Mouse (Mus musculus) mammary gland, adult 2 months (tissue): ENCODE measurements around the gene Mtfr2. TPM values are rescaled to one million over a fixed set of nuclear protein-coding genes. Genes with fewer than 3 reads are reported as not detected.

Experiments
- polyA plus RNA-seq: library from polyadenylated mRNA; depleted of rRNA; stranded (reverse); fragments of >200 nt; gene quantifications from 2 replicates; pipeline ENCODE4 v1.2.3, GENCODE M21; 2012; ENCODE audit warnings: low replicate concordance; rRNA removed

Gene Mtfr2
- polyA plus RNA-seq = 0.26 and 0.30 TPM in 2 replicates

GRCm38 (mm10) chr10:20347285-20348214, at the start of gene Mtfr2:
Mtfr2 (plus strand) TSS chr10:20347770.

DNA sequence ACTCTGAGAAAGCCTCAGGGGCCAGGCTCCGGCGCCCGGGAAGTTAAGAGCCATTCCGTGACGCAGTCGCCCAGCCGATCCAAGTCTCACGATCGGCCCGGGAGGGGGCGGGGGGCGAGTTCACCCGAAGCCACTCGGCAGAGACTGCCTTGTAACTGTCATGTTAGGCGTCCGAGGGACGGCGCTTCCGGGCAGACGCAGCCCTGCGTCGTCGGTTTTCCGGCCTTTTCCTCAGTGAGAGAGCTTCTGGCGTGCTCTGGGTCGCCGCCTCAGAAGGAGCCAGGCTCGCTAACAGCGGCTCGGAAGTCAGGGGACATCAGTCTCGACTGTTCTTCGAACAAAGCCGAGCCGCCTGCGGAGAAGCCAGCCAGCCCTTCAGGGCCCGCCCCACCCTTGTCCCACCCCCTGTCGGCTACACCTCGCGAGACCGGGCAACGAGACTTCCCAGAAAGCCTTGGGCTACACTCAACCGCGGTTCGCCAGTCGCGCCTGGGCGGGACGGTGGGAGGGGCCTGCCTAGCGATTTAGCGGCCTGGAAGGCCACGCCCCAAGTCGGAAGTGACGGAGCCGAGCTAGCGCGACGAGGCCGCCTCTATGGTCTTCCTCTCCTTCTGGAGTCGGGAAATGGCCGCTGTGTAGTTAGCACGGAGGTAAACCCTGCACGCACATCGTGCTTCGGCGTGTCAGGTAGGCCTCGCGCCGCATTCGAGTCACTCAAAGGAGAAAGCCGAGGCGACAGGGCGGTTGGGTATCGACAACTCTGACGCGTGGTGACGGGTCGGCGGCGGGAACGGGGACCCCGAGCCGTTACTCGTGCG, 35.4 kb upstream of the Mtfr2 start, which contains the start of gene Bclaf1:
Gene Bclaf1, plus strand, starts transcription at position 552 of the 818 bp plus-strand sequence.

Other genes with a start within 250 kb of the Mtfr2 start
- 3.2 and 6.1 TPM in 2 replicates for gene Map7, start 199.3 kb upstream of the Mtfr2 start, polyA plus RNA-seq
- 9.4 and 26.2 TPM in 2 replicates for gene Bclaf1, start 35.3 kb upstream of the Mtfr2 start, polyA plus RNA-seq